ENCODE assay signal across 9 mouse cellular contexts in genomic region chr4:150566193-150566592, GRCm38 (mm10).
A peak's percentile ranks its signal among the peaks of the same experiment; 100 is the strongest.
DNase-seq lines count a peak whose midpoint lies in the region; ATAC-seq lines count a peak whose summit lies in the region.
"Had no signal": no experiment of that assay in that cellular context is flagged by ENCODE, and none has a peak within 500 bp of the region (broad histone marks: within the 10 kb centered on the region; RNA-seq: fewer than 3 reads in every experiment).

No protein-coding gene starts in this region.

- H3K9ac ChIP-seq in intestine, embryonic 15.5 days = no peak overlapping the region

- H3K4me3 ChIP-seq in intestine, embryonic 15.5 days (replicated peaks) = no peak overlapping the region
- no peak overlapping the region for H3K4me3 ChIP-seq in heart, embryonic 10.5 days
- no peak overlapping the region for H3K4me3 ChIP-seq in limb, embryonic 10.5 days

- H3K4me1 ChIP-seq in intestine, embryonic 15.5 days (replicated peaks) = peaks cover 25% of the 10 kb centered on the region
- H3K4me1 ChIP-seq in heart, embryonic 10.5 days = peaks cover 41% of the 10 kb centered on the region
- H3K4me1 ChIP-seq in limb, embryonic 10.5 days = peaks cover 46% of the 10 kb centered on the region

- H3K27me3 ChIP-seq in intestine, embryonic 15.5 days (replicated peaks) = no peaks in the 10 kb centered on the region
- no peaks in the 10 kb centered on the region for H3K27me3 ChIP-seq in heart, embryonic 10.5 days (ENCODE audit: insufficient read depth, poor library complexity, severe bottlenecking)
- H3K27me3 ChIP-seq in limb, embryonic 10.5 days (ENCODE audit: low read depth, poor library complexity, severe bottlenecking) = no peaks in the 10 kb centered on the region

- no peaks in the 10 kb centered on the region for H3K36me3 ChIP-seq in intestine, embryonic 15.5 days
- H3K36me3 ChIP-seq in heart, embryonic 10.5 days = no peaks in the 10 kb centered on the region
- H3K36me3 ChIP-seq in limb, embryonic 10.5 days = peaks cover 25% of the 10 kb centered on the region

- no peaks in the 10 kb centered on the region for H3K9me3 ChIP-seq in intestine, embryonic 15.5 days
- no peaks in the 10 kb centered on the region for H3K9me3 ChIP-seq in heart, embryonic 10.5 days
- H3K9me3 ChIP-seq in limb, embryonic 10.5 days (replicated peaks) = no peaks in the 10 kb centered on the region

- no peak overlapping the region for H3K4me2 ChIP-seq in intestine, embryonic 15.5 days (replicated peaks)

- peak; percentile 80 for ATAC-seq in hematopoietic stem cell, adult 5-6 weeks (replicated peaks in 1 of 2; ENCODE audit: insufficient read depth in 1 of 2, low FRiP score in 2 of 2, low TSS enrichment in 1 of 2, low read depth in 1 of 2, poor library complexity in 2 of 2, severe bottlenecking in 2 of 2)
- peak; percentile 83 for ATAC-seq in monocyte, adult 5-6 weeks (replicated peaks; ENCODE audit: insufficient number of reproducible peaks, low FRiP score, low TSS enrichment, poor library complexity, severe bottlenecking)
- ATAC-seq in intestine, embryonic 15.5 days = no peak

- DNase-seq in heart, adult 11 months = peak; percentile 98
- no peak for DNase-seq in heart, postnatal 4 days
- DNase-seq in A20 (ENCODE audit: low read depth, low spot score) = peak; percentile 95
- DNase-seq in heart, embryonic 10.5 days (ENCODE audit: low spot score) = no peak
- DNase-seq in limb, embryonic 10.5 days (ENCODE audit: low spot score) = no peak
- DNase-seq: cerebellum, postnatal 14 days had no signal

- 80% methylated on average over 6 of the region's 6 CpGs for WGBS in intestine, embryonic 15.5 days
- 86% methylated on average over 6 of the region's 6 CpGs for WGBS in heart, embryonic 10.5 days
- 94% methylated on average over 6 of the region's 6 CpGs for WGBS in limb, embryonic 10.5 days

- H3K27ac ChIP-seq in intestine, embryonic 15.5 days = no peak overlapping the region
- H3K27ac ChIP-seq in heart, embryonic 10.5 days = no peak overlapping the region
- H3K27ac ChIP-seq in limb, embryonic 10.5 days = no peak overlapping the region

Comparison
In these comparisons a context has a peak if more than half of its experiments do, and no peak if none do; other contexts are left out.
1. DNase-seq: peak in heart, adult 11 months (single experiment) and A20 (single experiment); none in heart, postnatal 4 days (single experiment), heart, embryonic 10.5 days (single experiment) and limb, embryonic 10.5 days (single experiment).